Mouse (Mus musculus) midbrain, postnatal 0 days (tissue): Measurements from ENCODE around the gene Mafk. TPM values are rescaled to one million over a fixed set of nuclear protein-coding genes. Genes with fewer than 3 reads are reported as not detected.

Experiments
- ATAC-seq: fragments of 200-750 bp; cut with Nextera tagmentation; 2 replicates; pipeline ENCODE4 v1.8.0; 2017; ENCODE audit warnings: moderate number of reproducible peaks, mild to moderate bottlenecking, moderate TSS enrichment, moderate library complexity; ENCODE audit not compliant: low FRiP score
- DNase-seq: peaks from one replicate; pipeline ENCODE4 v3.0.0-alpha.2; 2015; ENCODE audit warnings: low spot score
- H3K27ac ChIP-seq: fragments of 300-500 bp; sonication (generic); 2 replicates; pipeline ENCODE4 v1.5.1; 2014; ENCODE audit warnings: low read depth, mild to moderate bottlenecking, low read length, mixed read lengths
- H3K27me3 ChIP-seq: fragments of 300-500 bp; sonication (generic); 2 replicates; pipeline ENCODE4 v1.6.1; 2014; ENCODE audit warnings: low read length, control low read depth, mixed read lengths; ENCODE audit not compliant: insufficient read depth
- H3K36me3 ChIP-seq: fragments of 300-500 bp; sonication (generic); 2 replicates; pipeline ENCODE4 v1.6.1; 2014; ENCODE audit warnings: low read length, control low read depth, mixed read lengths; ENCODE audit not compliant: insufficient read depth
- H3K4me1 ChIP-seq: fragments of 300-500 bp; sonication (generic); 2 replicates; pipeline ENCODE4 v1.6.1; 2014; ENCODE audit warnings: mild to moderate bottlenecking, control low read depth, antibody characterized with exemption, low read length, mixed read lengths; ENCODE audit not compliant: insufficient read depth
- H3K4me2 ChIP-seq: fragments of 300-500 bp; sonication (generic); 2 replicates; pipeline ENCODE4 v1.6.1; 2014; ENCODE audit warnings: low read depth, mild to moderate bottlenecking, low read length, mixed read lengths; ENCODE audit not compliant: poor library complexity, severe bottlenecking
- H3K4me3 ChIP-seq: fragments of 300-500 bp; sonication (generic); 2 replicates; pipeline ENCODE4 v1.5.1; 2014; ENCODE audit warnings: low read depth, mild to moderate bottlenecking, low read length, moderate library complexity
- H3K9ac ChIP-seq: fragments of 300-500 bp; sonication (generic); replicated peaks from 2 replicates; pipeline ENCODE4 v1.6.1; 2014; ENCODE audit warnings: mild to moderate bottlenecking, low read length, moderate library complexity, mixed read lengths; ENCODE audit not compliant: poor library complexity, severe bottlenecking
- H3K9me3 ChIP-seq: fragments of 300-500 bp; sonication (generic); 2 replicates; pipeline ENCODE4 v1.6.1; 2016; ENCODE audit warnings: low read length, control low read depth
- CTCF ChIP-seq: IDR thresholded peaks from 2 replicates; pipeline ENCODE4 v1.5.1; 2016; ENCODE audit warnings: antibody characterized with exemption, mild to moderate bottlenecking
- WGBS: fragments of 180-500 bp; shearing (Covaris S2); extraction: QIAGEN DNeasy Blood & Tissue Kit; methylation state at CpG from one replicate; pipeline ENCODE4 v1.1.7; 2014; 5-methylcytosine and 5-hydroxymethylcytosine counted together
- polyA plus RNA-seq: library from polyadenylated mRNA; unstranded; fragments of >200 nt; fragmentation: Nextera tagmentation; extraction: Ambion mirVana; gene quantifications from 2 replicates; pipeline ENCODE4 v1.2.1, GENCODE M21; 2015
- total RNA-seq: library from RNA; depleted of rRNA; stranded (reverse); fragments of >200 nt; gene quantifications from 2 replicates; pipeline ENCODE4 v1.2.3, GENCODE M21; 2014

The Mafk gene
- total and polyA plus RNA-seq, 2 experiments from 2014 or later: 8.7 to 17.8 TPM

GRCm38 (mm10) chr5:139829384-139829783, 38.1 kb downstream of the Mafk start:
- Histone ChIP-seq H3K4me1 (peaks cover 10% of the 10 kb centered on the region; the same call in 1 of the 2 replicates), H3K36me3 (no peaks in the 10 kb centered on the region), H3K9me3 (no peaks in the 10 kb centered on the region), H3K27me3 (no peaks in the 10 kb centered on the region), H3K9ac (no peak overlapping the region), H3K27ac (no peak overlapping the region), H3K4me3 (no peak overlapping the region), H3K4me2 (no peak overlapping the region)
- ATAC-seq (no peak), DNase-seq (no peak)
- WGBS: 81% methylated on average over 13 of the region's 13 CpGs
- no peak for TF ChIP-seq CTCF

DNA sequence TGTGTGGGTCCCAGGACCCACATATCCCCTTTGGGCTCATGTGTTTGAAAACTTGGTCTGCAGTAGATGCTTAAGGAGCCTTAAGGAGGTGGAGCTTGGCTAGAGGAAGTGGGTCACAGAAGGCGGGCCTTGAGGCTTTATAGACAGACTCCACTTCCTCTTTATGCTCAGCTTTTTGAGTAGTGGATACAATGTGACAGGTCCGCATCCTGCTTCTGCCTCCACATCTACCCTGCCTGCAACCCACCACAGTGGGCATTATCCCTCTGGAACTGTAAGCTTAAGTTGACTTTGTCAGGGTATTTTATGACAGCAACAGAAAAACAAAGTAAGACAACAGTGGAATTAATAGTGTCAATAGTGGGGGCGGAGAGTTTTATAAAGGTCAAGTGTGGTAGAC, 39.4 kb downstream of the Mafk start:
- WGBS: 77% methylated on average over 3 of the region's 3 CpGs

GRCm38 (mm10) chr5:139832125-139832524, 40.8 kb downstream of the Mafk start:
- TF ChIP-seq CTCF: no peak
- Histone ChIP-seq H3K4me2 (no peak overlapping the region), H3K4me1 (no peaks in the 10 kb centered on the region), H3K27me3 (no peaks in the 10 kb centered on the region), H3K4me3 (no peak overlapping the region), H3K27ac (no peak overlapping the region), H3K9me3 (no peaks in the 10 kb centered on the region), H3K9ac (no peak overlapping the region), H3K36me3 (no peaks in the 10 kb centered on the region)
- WGBS: 79% methylated on average over 7 of the region's 7 CpGs
- no peak for ATAC-seq
- DNase-seq: no peak

More for the DNA sequence above, 39.4 kb downstream of the Mafk start:
- ATAC-seq (no peak), DNase-seq (no peak)
- Histone ChIP-seq H3K4me1 (peaks cover 3% of the 10 kb centered on the region; the same call in 1 of the 2 replicates), H3K4me2 (no peak overlapping the region), H3K36me3 (no peaks in the 10 kb centered on the region), H3K9ac (no peak overlapping the region), H3K27me3 (no peaks in the 10 kb centered on the region), H3K27ac (no peak overlapping the region), H3K9me3 (no peaks in the 10 kb centered on the region), H3K4me3 (no peak overlapping the region)
- TF ChIP-seq CTCF: no peak

DNA sequence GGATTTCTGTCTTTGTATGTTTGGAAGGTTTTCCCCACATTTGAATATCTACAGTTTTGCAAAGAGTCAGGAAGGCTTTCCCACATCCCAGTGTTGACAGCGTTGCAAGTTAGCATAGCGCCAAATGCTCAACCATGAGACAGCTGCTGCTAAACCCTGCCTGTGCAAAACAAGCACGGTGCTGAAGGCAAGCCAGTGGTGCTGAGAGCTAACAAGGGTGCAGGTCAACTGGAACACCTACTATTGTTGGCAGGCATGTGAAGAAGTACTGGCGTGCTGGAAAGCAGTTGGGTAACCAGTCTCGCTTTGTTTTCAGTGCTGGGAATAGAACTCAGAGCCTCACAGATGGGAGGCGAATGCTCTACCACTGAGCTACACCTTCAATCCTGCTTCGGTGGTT, 44.4 kb downstream of the Mafk start:
- ATAC-seq (no peak), DNase-seq (no peak)
- H3K27ac ChIP-seq: no peak overlapping the region
- H3K9ac ChIP-seq: no peak overlapping the region
- no peaks in the 10 kb centered on the region for H3K4me1 ChIP-seq
- H3K9me3 ChIP-seq: no peaks in the 10 kb centered on the region
- no peak for TF ChIP-seq CTCF
- H3K27me3 ChIP-seq: no peaks in the 10 kb centered on the region
- H3K4me2 ChIP-seq: no peak overlapping the region
- no peak overlapping the region for H3K4me3 ChIP-seq
- H3K36me3 ChIP-seq: no peaks in the 10 kb centered on the region
- WGBS: 87% methylated on average over 7 of the region's 7 CpGs

DNA sequence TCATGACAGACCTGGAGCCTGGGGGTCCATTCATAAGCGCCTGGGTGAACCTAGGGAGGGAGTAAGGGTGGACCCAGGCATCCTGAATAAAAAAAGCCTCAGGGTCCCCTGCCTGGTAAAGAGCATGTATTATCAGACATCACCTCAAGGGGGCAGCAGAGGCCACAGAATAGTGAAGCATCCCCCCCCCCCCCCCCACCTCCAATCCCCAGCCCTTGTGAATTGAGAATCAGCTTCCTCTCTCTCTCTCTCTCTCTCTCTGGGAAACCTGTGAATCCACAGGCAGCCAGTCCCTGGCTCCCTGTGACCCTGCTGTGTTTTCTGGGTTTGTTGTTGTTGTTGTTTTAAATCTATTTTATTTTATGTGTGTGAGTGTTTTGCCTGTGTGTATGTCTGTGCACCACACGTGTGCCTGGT, 47.2 kb downstream of the Mafk start:
- H3K27ac ChIP-seq: no peak overlapping the region
- H3K4me3 ChIP-seq: no peak overlapping the region
- no peak overlapping the region for H3K4me2 ChIP-seq
- peak; percentile 74 for DNase-seq
- 13% methylated on average over 2 of the region's 2 CpGs for WGBS
- H3K9me3 ChIP-seq: no peaks in the 10 kb centered on the region
- H3K9ac ChIP-seq: no peak overlapping the region
- TF ChIP-seq CTCF: peak; percentile 70
- H3K36me3 ChIP-seq: no peaks in the 10 kb centered on the region
- no peaks in the 10 kb centered on the region for H3K27me3 ChIP-seq
- ATAC-seq: peak; percentile 38; the same call in 1 of the 2 replicates
- no peaks in the 10 kb centered on the region for H3K4me1 ChIP-seq

DNA sequence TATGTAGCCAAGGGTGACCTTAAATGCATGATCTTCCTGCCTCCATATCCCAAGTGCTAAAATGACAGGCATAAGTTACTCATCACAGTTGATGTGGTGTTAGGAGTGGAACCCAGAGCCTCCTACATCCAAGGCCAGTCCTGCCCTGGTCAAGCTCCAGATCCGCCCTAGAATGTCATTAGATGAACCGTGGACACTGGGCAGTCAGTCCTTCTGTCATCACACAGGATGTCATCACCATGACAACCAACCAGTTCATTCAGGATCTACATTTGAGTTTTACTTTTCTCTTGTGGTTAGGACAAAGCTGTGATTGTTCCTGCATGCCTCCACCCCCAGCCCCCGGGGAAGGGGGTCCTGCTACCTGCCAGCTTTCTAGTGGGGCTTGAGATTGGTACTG, 47.8 kb downstream of the Mafk start:
- Histone ChIP-seq H3K27me3 (no peaks in the 10 kb centered on the region), H3K9me3 (no peaks in the 10 kb centered on the region), H3K9ac (no peak overlapping the region), H3K4me3 (no peak overlapping the region), H3K27ac (no peak overlapping the region), H3K4me1 (no peaks in the 10 kb centered on the region), H3K4me2 (no peak overlapping the region), H3K36me3 (no peaks in the 10 kb centered on the region)
- TF ChIP-seq CTCF: no peak
- WGBS: 16% methylated on average over 3 of the region's 3 CpGs
- DNase-seq (no peak), ATAC-seq (peak; percentile 31; the same call in 1 of the 2 replicates)
